Mouse (Mus musculus): ENCODE data around the gene Il12b.

DNA sequence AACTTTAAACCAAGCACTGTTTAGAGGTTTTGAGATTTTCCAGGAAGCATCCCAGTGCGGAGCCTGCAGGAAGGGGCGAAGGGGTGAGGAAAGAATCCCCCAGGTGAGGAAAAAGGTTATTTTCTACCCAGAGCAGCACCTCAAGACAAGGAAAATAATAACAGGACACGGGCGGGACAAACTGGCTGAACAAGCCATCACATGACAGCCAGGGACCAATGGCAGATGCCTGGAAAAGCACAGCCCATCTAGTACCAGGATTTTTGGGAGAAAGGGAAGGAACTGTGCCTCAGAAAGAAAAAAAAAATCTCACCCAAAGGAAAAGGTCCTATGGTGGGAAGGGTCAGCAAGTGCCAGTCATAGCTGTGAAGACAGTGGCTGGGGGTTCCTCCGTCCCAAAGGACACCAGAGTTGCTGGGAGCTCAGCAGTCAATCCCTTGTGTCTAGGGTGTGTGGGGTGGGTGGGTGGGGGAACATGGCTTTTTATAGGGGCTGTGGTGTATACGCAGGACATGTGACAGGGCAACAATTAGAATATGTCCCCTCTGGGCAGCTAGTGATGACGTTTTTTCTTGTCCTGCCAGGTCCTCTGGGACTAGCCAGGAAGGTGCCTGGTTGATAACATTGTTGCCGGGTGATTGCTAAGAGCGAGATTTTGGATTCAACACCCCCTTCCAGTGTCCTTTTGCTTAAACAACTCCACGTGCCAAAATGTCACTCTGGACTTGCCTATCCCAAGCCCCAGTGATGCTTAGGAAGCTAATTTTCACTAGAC lies 22.7 kb downstream of the Il12b start:
- TF ChIP-seq CTCF (conservative IDR thresholded peaks at IDR 0.05 in 1 of 2, IDR thresholded peaks at IDR 0.05 in 1 of 2; ENCODE audit: low read depth in 2 of 2, low read length in 2 of 2) (no peak), HCFC1 (IDR thresholded peaks at IDR 0.05; ENCODE audit: low read depth, low read length) (peak; percentile 50; the same call in 1 of the 2 replicates), MAX (IDR thresholded peaks at IDR 0.05; ENCODE audit: low read length) (peak; percentile 11; the same call in 1 of the 2 replicates), JUND (conservative IDR thresholded peaks at IDR 0.05; ENCODE audit: low read depth, low read length) (no peak), MEF2A (IDR thresholded peaks at IDR 0.05; ENCODE audit: borderline replicate concordance, low read depth, low read length) (no peak), ZKSCAN1 (IDR thresholded peaks at IDR 0.05; ENCODE audit: borderline replicate concordance, low read depth, low read length) (no peak), SMC3 (IDR thresholded peaks at IDR 0.05; ENCODE audit: low read depth, low read length) (no peak), NRF1 (IDR thresholded peaks at IDR 0.05; ENCODE audit: low read depth, low read length) (no peak), TCF12 (IDR thresholded peaks at IDR 0.05; ENCODE audit: low read depth, low read length) (no peak), EP300 (IDR thresholded peaks at IDR 0.05; ENCODE audit: low read length) (no peak)
